Mouse (Mus musculus) thymus, adult 2 months (tissue): ENCODE measurements around the gene Dcdc2b.

ENCODE experiments used
- CTCF ChIP-seq: fragments of 200-500 bp; IDR thresholded peaks from 2 replicates; pipeline ENCODE4 v1.5.1; 2012; ENCODE audit warnings: mild to moderate bottlenecking, control low read depth, low read length, moderate library complexity, borderline replicate concordance; ENCODE audit not compliant: control insufficient read depth, poor library complexity, insufficient read depth; ENCODE audit errors: extremely low read depth
- POLR2A ChIP-seq: fragments of 200-500 bp; IDR thresholded peaks from 2 replicates; pipeline ENCODE4 v1.6.1; 2012; ENCODE audit warnings: mild to moderate bottlenecking, low read length, control low read depth, moderate library complexity; ENCODE audit not compliant: control insufficient read depth, poor library complexity, insufficient read depth; ENCODE audit errors: extremely low read depth

DNA sequence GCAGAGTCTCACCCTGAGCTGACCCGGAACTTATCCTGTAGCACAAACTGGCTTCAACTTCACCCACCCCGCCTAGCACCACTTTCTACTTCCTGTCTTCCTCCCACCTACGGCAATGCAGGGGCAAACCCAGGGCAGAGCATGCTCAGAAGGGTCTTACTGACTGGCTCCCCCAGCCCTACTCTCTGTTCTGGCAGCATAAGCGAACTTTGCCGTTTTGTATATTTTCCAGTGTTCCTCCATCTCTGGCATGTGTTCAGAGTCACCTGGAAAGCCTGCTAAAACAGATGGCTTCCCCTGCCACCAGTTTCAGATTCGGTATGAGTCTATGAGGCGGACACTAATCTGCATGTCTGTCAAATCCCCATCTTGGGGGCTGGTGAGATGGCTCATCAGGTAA, 33.7 kb downstream of the Dcdc2b start:
- no peak for TF ChIP-seq POLR2A
- no peak for TF ChIP-seq CTCF
